Mouse (Mus musculus) thymus, postnatal 4 days (tissue): ENCODE results near the gene Ccm2l.

Experiments
- DNase-seq: peaks from one replicate; pipeline ENCODE4 v3.0.0; 2021

Ccm2l gene

GRCm38 (mm10) chr2:153053896-153054295 is 11.9 kb upstream of the Ccm2l start:
- DNase-seq: no peak

GRCm38 (mm10) chr2:153055270-153055920 is 10.4 kb upstream of the Ccm2l start:
- DNase-seq: no peak

DNA sequence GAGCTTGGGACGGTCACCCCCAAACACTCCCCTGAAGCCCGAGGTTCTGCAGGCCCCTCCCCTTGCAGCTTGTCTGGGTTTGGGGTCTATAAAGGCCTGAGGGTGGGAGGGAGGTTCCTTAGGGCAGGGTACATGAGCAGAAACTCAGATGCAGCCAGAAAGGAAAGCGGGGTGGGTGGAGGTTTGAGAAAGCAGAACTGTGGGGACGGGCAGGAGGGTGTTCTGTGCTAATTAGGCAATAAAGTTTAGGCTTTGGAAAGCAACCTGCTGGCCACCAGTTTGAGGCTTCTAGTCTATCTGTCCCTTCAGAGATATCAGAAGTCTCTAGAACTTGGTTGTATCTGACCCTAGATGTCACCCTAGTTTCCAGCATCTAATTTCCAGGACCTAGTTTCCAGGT is 7.4 kb upstream of the Ccm2l start:
- DNase-seq: no peak

DNA sequence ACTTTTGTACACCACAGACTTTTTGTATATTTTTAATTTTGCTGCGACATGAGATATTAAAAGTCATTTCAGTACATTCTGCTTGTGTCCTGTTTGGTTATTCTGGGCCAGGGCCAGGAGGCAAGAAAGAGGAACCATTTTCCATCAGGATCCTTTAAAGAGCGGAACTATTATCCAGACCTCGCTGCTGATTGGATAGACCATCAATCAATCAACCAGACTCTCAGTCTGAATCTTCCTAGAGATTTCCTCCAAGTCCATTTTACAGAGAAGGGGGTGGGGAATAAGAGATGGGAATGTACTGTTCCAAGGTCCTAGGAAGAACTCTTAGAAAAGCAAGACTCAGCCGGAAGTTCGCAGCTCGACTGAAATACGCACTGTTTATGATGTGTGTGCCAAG is 5.5 kb upstream of the Ccm2l start:
- no peak for DNase-seq

- no peak for DNase-seq
Observed at GRCm38 (mm10) chr2:153063394-153063793, 2.4 kb upstream of the Ccm2l start.

DNA sequence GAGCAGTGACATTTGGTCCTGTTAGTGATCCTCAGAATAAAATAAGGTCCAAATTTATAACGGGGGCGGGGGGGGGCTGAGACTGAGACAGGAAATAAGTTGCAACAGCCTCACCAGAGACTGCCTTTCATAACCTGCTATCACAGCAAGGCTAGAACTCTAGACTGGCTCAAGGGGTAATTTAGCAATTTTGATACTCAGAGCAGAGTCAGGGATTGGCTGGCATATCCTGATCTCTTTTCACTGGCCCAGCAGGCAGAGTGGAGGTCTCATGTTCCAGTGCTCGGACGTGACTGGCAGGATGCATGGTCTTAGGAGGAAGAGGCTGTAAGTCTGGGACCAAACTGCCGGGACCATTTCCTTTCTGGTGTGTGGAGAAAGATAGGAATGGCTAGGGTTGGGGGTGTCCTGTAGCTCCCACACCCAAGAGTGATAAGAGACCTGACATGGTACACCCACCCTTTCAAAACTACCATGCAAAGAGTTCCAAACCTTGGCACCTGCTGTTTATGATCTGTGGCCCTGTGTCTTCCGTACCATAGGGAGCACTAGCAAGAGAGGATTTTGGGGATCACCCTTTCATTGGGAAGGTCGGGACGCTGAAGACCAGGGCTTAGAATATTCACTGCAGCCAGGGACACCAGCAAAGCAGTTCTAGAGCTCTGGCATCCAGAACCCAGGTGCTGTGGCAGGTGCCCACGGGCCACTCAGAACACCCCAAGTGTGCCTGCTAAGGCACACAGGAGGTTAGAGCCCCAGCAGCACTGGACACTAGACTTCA is 1.4 kb upstream of the Ccm2l start:
- no peak for DNase-seq

GRCm38 (mm10) chr2:153066991-153067390 is 1.2 kb downstream of the Ccm2l start:
- no peak for DNase-seq

DNA sequence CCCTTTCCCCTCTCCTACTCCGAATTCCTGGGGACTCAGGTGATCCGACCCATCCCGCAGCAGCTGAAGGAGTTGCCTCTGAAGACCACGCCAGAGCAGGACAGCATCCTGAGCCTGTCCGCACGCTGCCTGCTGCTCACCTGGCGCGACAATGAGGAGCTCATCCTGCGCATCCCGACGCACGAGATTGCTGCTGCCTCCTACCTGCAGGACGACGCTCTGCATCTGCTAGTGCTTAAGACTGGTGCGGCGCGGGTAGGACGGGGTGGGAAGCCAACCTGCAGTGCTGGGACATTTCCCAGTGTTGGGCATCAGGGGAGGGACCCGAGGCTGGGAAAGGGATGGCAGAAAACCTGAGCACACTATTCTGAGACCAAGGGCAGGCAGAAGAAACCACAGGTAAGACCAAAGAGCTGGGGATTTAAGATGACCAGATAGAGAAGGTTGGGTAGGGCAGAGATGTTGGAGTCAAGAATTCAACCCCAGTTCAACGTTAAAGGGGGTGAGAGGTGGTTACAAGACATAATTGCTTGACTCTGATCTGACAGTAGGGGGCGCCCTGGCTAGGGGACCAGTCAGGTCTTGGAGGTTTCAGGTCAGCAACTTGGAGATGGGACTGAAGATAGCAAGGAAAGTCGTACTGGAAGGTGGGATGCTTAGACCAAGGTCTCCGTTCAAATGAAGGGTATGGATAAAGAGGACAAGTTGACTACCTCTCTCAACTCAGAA is 5.2 kb downstream of the Ccm2l start:
- DNase-seq: peak; percentile 55

- no peak for DNase-seq
Observed at GRCm38 (mm10) chr2:153071491-153072184, 5.9 kb downstream of the Ccm2l start.

- DNase-seq: no peak
Observed at GRCm38 (mm10) chr2:153074651-153075050, 8.9 kb downstream of the Ccm2l start.

DNA sequence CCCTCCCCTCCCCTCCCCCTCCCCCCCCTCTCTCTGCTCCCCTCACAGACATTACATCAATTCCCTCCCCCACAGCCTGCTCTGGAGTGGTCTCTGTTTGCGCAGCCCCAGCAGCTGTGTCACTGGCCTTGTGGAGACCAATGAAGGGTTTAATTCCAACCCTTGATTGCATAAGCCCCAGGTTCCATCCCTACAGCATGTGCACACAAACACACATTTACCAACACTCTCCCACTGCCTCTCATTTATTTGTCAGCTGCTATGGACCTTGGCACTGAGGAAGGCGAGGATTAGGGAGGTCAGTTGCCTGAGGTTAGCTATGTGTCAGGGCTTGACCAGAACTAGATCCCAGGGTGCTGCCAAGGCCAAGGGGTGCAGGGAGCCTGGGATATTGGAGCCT is 10.2 kb downstream of the Ccm2l start:
- DNase-seq: no peak

- peak; percentile 86 for DNase-seq
Observed at GRCm38 (mm10) chr2:153080841-153081523, 15.2 kb downstream of the Ccm2l start.

DNA sequence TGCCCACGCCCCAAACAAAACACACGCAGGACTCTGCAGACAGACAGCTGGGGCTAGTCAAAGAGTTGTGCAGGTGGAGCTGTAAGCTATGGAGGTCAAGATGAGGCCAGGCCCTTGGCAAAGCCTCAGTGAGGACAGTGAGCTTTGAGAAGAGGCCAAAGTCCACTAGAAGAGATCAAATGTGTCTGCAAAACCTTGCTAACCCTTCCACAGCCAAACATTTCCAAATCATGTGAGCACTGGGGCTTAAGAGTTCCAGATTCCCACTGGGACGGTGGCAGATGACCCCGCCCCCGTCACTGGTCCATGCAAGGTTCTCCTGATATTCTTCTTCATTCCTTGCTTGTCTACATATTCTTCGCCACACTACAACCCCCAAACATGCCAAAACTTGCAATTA is 16.1 kb downstream of the Ccm2l start:
- DNase-seq: no peak

DNA sequence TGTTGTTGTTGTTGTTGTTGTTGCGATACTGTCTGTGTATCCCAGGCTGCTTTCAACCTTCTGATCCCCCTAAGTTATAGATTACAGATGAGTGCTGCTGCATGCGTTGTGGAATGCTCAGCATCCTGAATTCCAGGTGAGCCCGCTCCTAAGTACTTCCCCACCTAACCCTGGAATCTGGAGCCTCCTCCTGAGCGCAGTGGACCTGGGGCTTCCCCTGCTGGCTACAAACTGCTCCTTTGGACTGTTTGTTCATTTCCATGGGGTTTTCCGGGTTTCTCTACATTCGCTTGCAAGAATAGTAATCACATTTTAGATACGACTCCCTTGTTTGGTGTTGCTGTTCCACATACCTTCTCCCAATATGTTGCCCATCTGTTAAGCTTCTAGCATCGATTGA is 17.5 kb downstream of the Ccm2l start:
- DNase-seq: no peak

GRCm38 (mm10) chr2:153083824-153084223 is 18.1 kb downstream of the Ccm2l start:
- no peak for DNase-seq

DNA sequence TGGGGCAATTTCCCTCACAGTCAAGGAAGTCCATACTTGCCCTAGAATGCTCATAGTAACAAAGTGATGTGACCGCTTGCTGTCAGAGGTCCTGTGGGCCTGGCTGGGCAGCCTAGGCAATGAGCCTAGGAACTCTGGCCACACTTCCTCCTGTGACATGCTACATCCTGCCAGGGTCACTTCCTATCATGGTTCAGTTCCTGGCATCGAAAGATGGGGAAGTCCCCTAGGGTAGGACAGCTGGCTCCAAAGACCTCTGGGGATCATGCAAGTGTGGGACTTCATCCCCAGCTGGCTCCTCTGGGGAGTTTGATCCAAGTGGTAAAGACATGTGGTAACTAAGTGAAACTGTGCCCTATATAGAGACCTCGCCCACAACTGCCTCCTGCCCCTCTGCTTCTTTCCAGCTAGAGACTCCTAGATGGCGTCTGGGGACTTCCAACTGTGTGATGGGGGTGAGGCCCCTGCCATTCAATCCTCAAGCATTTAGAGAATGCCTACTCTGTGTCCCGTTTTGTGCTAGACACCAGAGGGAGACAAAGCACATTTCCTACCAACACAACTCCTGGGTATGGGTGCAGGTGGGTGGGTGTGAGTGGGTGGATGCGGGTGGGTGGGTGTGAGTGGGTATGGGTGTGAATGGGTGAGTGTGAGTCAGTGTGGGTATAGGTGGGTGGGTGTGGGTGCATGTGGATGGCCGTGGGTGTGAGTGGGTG is 18.7 kb downstream of the Ccm2l start:
- DNase-seq: no peak

DNA sequence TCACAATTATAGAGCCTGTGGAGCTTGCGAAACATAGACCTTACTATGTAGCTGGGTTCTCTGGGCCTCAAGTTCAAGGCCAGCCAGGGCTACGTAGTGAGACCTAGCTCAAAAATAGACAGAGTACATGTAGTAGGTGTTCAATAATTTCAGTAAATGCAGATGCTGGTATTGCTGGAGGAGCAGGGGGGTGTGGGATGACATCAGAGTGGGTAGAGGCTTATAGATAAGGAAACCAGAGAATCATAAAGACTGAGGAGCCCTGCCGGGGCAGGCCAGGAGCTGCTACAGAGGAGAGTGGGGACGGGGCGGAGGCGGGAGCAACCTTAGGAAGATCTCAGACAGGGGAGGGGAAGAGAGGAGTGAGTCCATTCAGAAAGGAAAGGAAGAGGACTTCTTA is 19.8 kb downstream of the Ccm2l start:
- no peak for DNase-seq

- DNase-seq: no peak
Observed at GRCm38 (mm10) chr2:153086166-153086565, 20.4 kb downstream of the Ccm2l start.

GRCm38 (mm10) chr2:153087091-153087490 is 21.3 kb downstream of the Ccm2l start:
- DNase-seq: no peak

- DNase-seq: no peak
Observed at GRCm38 (mm10) chr2:153089316-153089715, 23.6 kb downstream of the Ccm2l start.

DNA sequence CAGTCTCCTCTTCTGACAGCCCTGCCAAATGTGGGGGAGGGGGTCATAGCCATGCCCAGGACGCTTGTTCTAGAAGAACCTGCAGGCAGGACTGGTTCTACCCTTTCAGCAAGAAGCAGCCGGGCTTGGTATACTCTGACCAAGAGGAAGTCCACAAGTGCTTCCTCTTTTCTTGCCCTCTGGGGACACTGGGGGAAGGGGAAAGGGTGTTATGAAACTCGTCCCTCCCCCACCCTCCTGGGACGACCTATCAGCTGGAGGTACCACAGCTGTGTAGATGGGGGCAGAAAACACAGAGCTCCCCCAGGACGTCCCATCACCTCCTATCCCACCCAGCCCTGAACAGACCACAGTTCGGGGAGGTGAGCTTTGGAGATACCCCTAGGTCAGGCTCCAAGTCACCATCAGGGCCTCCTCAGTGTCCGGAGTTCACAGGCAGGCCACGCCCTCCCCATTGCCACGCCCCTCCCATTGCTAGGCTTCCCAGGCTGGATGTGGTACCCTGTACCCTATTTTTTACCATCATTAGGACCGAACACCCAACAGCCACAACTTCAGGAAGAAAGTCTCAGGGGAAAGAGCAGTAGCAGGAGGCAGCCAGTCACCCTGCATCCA is 24.9 kb downstream of the Ccm2l start:
- DNase-seq: no peak
